Mouse (Mus musculus) bone marrow, adult 2 months (tissue): ENCODE measurements at regions not wholly inside any gene's neighbourhood (a gene's known extent, or its start where the extent isn't known, plus 50 kb on each side); places are given as distances from the start of the nearest gene placed in this dataset.
"Not testable (repeated sequence)": the region's sequence is repeated elsewhere in the genome, so short reads cannot be mapped to it uniquely, and the experiment has no call there.

Experiments
- H3K27ac ChIP-seq: fragments of 200-500 bp; 2 replicates; pipeline ENCODE4 v1.5.1; 2012; ENCODE audit warnings: low read depth, mild to moderate bottlenecking, control low read depth, inconsistent platforms, low read length; ENCODE audit not compliant: control insufficient read depth, poor library complexity, insufficient read depth
- H3K4me1 ChIP-seq: fragments of 200-500 bp; 2 replicates; pipeline ENCODE4 v1.6.1; 2011; ENCODE audit warnings: low read length; ENCODE audit not compliant: control insufficient read depth, insufficient read depth
- H3K4me3 ChIP-seq: fragments of 200-500 bp; replicated peaks from 2 replicates; pipeline ENCODE3; 2011; ENCODE audit warnings: mild to moderate bottlenecking, low read depth, low read length, control low read depth; ENCODE audit not compliant: control insufficient read depth
- CTCF ChIP-seq: fragments of 200-500 bp; IDR thresholded peaks from 2 replicates; pipeline ENCODE4 v1.5.1; 2011; ENCODE audit warnings: low read length, control low read depth; ENCODE audit not compliant: control insufficient read depth, insufficient read depth
- POLR2A ChIP-seq: fragments of 200-500 bp; IDR thresholded peaks from 2 replicates; pipeline ENCODE4 v1.6.1; 2011; ENCODE audit warnings: low read depth, mild to moderate bottlenecking, control low read depth, low read length, borderline replicate concordance; ENCODE audit not compliant: control insufficient read depth
- WGBS: fragments of 180-500 bp; shearing (Covaris S2); methylation state at CpG from one replicate; pipeline ENCODE4 v1.1.7; 2018; 5-methylcytosine and 5-hydroxymethylcytosine counted together

- H3K4me1 ChIP-seq = no peaks in the 10 kb centered on the region; the same call in 1 of the 2 replicates
- no peak overlapping the region for H3K27ac ChIP-seq
- WGBS = 0% methylated on average over 1 of the region's 1 CpGs
Measured at GRCm38 (mm10) chr12:115404116-115404515, 643.4 kb upstream of the Zfp386 start.

GRCm38 (mm10) chr12:115404657-115405056, 642.9 kb upstream of the Zfp386 start:
- 12% methylated on average over 1 of the region's 1 CpGs for WGBS
- no peak overlapping the region for H3K4me3 ChIP-seq
- no peak overlapping the region for H3K27ac ChIP-seq
- TF ChIP-seq CTCF (no peak), POLR2A (no peak)
- no peaks in the 10 kb centered on the region; the same call in 1 of the 2 replicates for H3K4me1 ChIP-seq

More at GRCm38 (mm10) chr12:115404116-115404515, 643.4 kb upstream of the Zfp386 start:
- H3K4me3 ChIP-seq = no peak overlapping the region
- TF ChIP-seq CTCF (no peak), POLR2A (no peak)

GRCm38 (mm10) chr12:115446247-115446646, 601.3 kb upstream of the Zfp386 start:
- H3K27ac ChIP-seq, H3K4me3 ChIP-seq, H3K4me1 ChIP-seq: not testable (repeated sequence)
- WGBS = 16% methylated on average over 2 of the region's 5 CpGs

- not testable (repeated sequence) for H3K4me1 ChIP-seq, H3K27ac ChIP-seq, H3K4me3 ChIP-seq
- WGBS = 18% methylated on average over 3 of the region's 3 CpGs
Measured at GRCm38 (mm10) chr12:115452626-115453025, 594.9 kb upstream of the Zfp386 start.

GRCm38 (mm10) chr12:115464777-115465176, 582.7 kb upstream of the Zfp386 start:
- not testable (repeated sequence) for H3K27ac ChIP-seq, H3K4me3 ChIP-seq, H3K4me1 ChIP-seq

GRCm38 (mm10) chr12:115468015-115468414, 579.5 kb upstream of the Zfp386 start:
- H3K27ac ChIP-seq = 0 out of 2 replicates have a peak overlapping the region, but pooled peaks have one; percentile 43
- not testable (repeated sequence) for H3K4me3 ChIP-seq, H3K4me1 ChIP-seq
- WGBS = 2% methylated on average over 4 of the region's 4 CpGs

- H3K27ac ChIP-seq = 0 out of 2 replicates have a peak overlapping the region, but pooled peaks have one; percentile 43
- H3K4me1 ChIP-seq, H3K4me3 ChIP-seq: not testable (repeated sequence)
Measured at GRCm38 (mm10) chr12:115468569-115468968, 579.0 kb upstream of the Zfp386 start.

GRCm38 (mm10) chr12:115498865-115499264, 548.7 kb upstream of the Zfp386 start:
- WGBS = 6% methylated on average over 1 of the region's 1 CpGs

GRCm38 (mm10) chr12:115507285-115507684, 540.2 kb upstream of the Zfp386 start:
- not testable (repeated sequence) for H3K4me1 ChIP-seq, H3K4me3 ChIP-seq
- 17% methylated on average over 3 of the region's 3 CpGs for WGBS
- H3K27ac ChIP-seq = peak overlapping the region; percentile 46; the same call in 1 of the 2 replicates

More at GRCm38 (mm10) chr12:115498865-115499264, 548.7 kb upstream of the Zfp386 start:
- no peak overlapping the region for H3K27ac ChIP-seq
- H3K4me1 ChIP-seq = no peaks in the 10 kb centered on the region
- H3K4me3 ChIP-seq = no peak overlapping the region
- TF ChIP-seq POLR2A (no peak), CTCF (no peak)

- not testable (repeated sequence) for H3K4me1 ChIP-seq, H3K4me3 ChIP-seq, H3K27ac ChIP-seq
- WGBS = 26% methylated on average over 1 of the region's 1 CpGs
Measured at GRCm38 (mm10) chr12:115508615-115509342, 538.7 kb upstream of the Zfp386 start.

GRCm38 (mm10) chr12:115518778-115519541, 528.6 kb upstream of the Zfp386 start:
- H3K4me1 ChIP-seq, H3K4me3 ChIP-seq: not testable (repeated sequence)
- 28% methylated on average over 2 of the region's 2 CpGs for WGBS
- peak overlapping the region; percentile 84 for H3K27ac ChIP-seq
